Mouse (Mus musculus) kidney, adult 9 months (tissue): ENCODE results near the gene Slc35g2.
A peak's percentile ranks its signal among the peaks of the same experiment; 100 is the strongest.

Experiments
- DNase-seq: peaks from one replicate; pipeline ENCODE4 v3.0.0; 2022

Slc35g2 gene

GRCm38 (mm10) chr9:100558991-100559390 is 11.9 kb downstream of the Slc35g2 start:
- no peak for DNase-seq

GRCm38 (mm10) chr9:100558023-100558573 is 12.8 kb downstream of the Slc35g2 start:
- DNase-seq, result no peak

- no peak for DNase-seq
Observed at GRCm38 (mm10) chr9:100555686-100556085, 15.2 kb downstream of the Slc35g2 start.

GRCm38 (mm10) chr9:100548313-100548712 is 22.6 kb downstream of the Slc35g2 start:
- DNase-seq, result peak; percentile 16

GRCm38 (mm10) chr9:100546594-100546910 is 24.3 kb downstream of the Slc35g2 start:
- no peak for DNase-seq

GRCm38 (mm10) chr9:100545715-100546593 is 24.9 kb downstream of the Slc35g2 start, which contains the start of gene Nck1:
TSS of gene Nck1 (minus strand) at chr9:100546134.
- peak; percentile 99 for DNase-seq

- no peak for DNase-seq
Observed at GRCm38 (mm10) chr9:100544948-100545714, 25.8 kb downstream of the Slc35g2 start.

GRCm38 (mm10) chr9:100535618-100536262 is 35.1 kb downstream of the Slc35g2 start:
- DNase-seq, result no peak

- no peak for DNase-seq
Observed at GRCm38 (mm10) chr9:100534686-100535085, 36.2 kb downstream of the Slc35g2 start.

- DNase-seq, result no peak
Observed at GRCm38 (mm10) chr9:100532847-100533505, 37.9 kb downstream of the Slc35g2 start.

- DNase-seq, result no peak
Observed at GRCm38 (mm10) chr9:100531296-100531695, 39.6 kb downstream of the Slc35g2 start.

- DNase-seq, result no peak
Observed at GRCm38 (mm10) chr9:100525225-100525624, 45.7 kb downstream of the Slc35g2 start.

GRCm38 (mm10) chr9:100522029-100522428 is 48.9 kb downstream of the Slc35g2 start:
- DNase-seq, result no peak

- peak; percentile 79 for DNase-seq
Observed at GRCm38 (mm10) chr9:100520586-100520985, 50.3 kb downstream of the Slc35g2 start.

- peak; percentile 38 for DNase-seq
Observed at GRCm38 (mm10) chr9:100520012-100520411, 50.9 kb downstream of the Slc35g2 start.

GRCm38 (mm10) chr9:100507581-100507980 is 63.3 kb downstream of the Slc35g2 start:
- peak; percentile 32 for DNase-seq

- DNase-seq, result peak; percentile 55
Observed at GRCm38 (mm10) chr9:100506652-100507051, 64.2 kb downstream of the Slc35g2 start.

GRCm38 (mm10) chr9:100505498-100505897 is 65.4 kb downstream of the Slc35g2 start:
- DNase-seq, result no peak
